Mouse (Mus musculus) spleen, adult 2 months (tissue): ENCODE measurements around the gene Samsn1. TPM values are rescaled to one million over a fixed set of nuclear protein-coding genes. Genes with fewer than 3 reads are reported as not detected.

Source experiments
- DNase-seq, 2 experiments: peaks; one replicate each; pipeline versions ENCODE4 v3.0.0 to v3.0.0-alpha.2; 2012 to 2021; ENCODE audit warnings: low spot score in 2 of 2, low read depth in 1 of 2
- H3K27ac ChIP-seq: fragments of 200-500 bp; 2 replicates; pipeline ENCODE4 v1.5.1; 2012; ENCODE audit warnings: low read length, inconsistent platforms; ENCODE audit not compliant: insufficient read depth
- H3K27me3 ChIP-seq: fragments of 200-500 bp; 2 replicates; pipeline ENCODE4 v1.6.1; 2012; ENCODE audit warnings: mild to moderate bottlenecking, moderate library complexity, low read length, inconsistent platforms; ENCODE audit not compliant: control insufficient read depth, insufficient read depth
- H3K36me3 ChIP-seq: fragments of 200-500 bp; 2 replicates; pipeline ENCODE4 v1.6.1; 2012; ENCODE audit warnings: mild to moderate bottlenecking, low read length, inconsistent platforms; ENCODE audit not compliant: control insufficient read depth, insufficient read depth
- H3K4me1 ChIP-seq: fragments of 200-500 bp; 2 replicates; pipeline ENCODE4 v1.6.1; 2011; ENCODE audit warnings: inconsistent platforms; ENCODE audit not compliant: control insufficient read depth, insufficient read depth, insufficient read length
- H3K4me3 ChIP-seq: fragments of 200-500 bp; 2 replicates; pipeline ENCODE4 v1.5.1; 2011; ENCODE audit warnings: mild to moderate bottlenecking, inconsistent platforms; ENCODE audit not compliant: insufficient read depth, insufficient read length; ENCODE audit errors: extremely low read depth
- CTCF ChIP-seq: fragments of 200-500 bp; IDR thresholded peaks from 2 replicates; pipeline ENCODE4 v1.5.1; 2011; ENCODE audit warnings: mild to moderate bottlenecking, inconsistent platforms; ENCODE audit not compliant: insufficient read depth, insufficient read length, insufficient replicate concordance; ENCODE audit errors: extremely low read depth
- POLR2A ChIP-seq: fragments of 200-500 bp; IDR thresholded peaks from 2 replicates; pipeline ENCODE4 v1.6.1; 2011; ENCODE audit warnings: low read depth, low read length, inconsistent platforms
- WGBS: fragments of 180-500 bp; shearing (Covaris S2); methylation state at CpG from one replicate; pipeline ENCODE4 v1.1.7; 2018; 5-methylcytosine and 5-hydroxymethylcytosine counted together
- polyA plus RNA-seq: library from polyadenylated mRNA; depleted of rRNA; stranded (reverse); fragments of >200 nt; gene quantifications from 2 replicates; pipeline ENCODE4 v1.2.3, GENCODE M21; 2012

Gene Samsn1
- polyA plus RNA-seq, 1 experiment: 6.2 TPM

GRCm38 (mm10) chr16:75903028-75903427, 119.1 kb downstream of the Samsn1 start:
- Histone ChIP-seq H3K4me3 (no peak overlapping the region), H3K27me3 (no peaks in the 10 kb centered on the region), H3K27ac (no peak overlapping the region), H3K36me3 (peaks cover 4% of the 10 kb centered on the region; the same call in 1 of the 2 replicates), H3K4me1 (peaks cover 3% of the 10 kb centered on the region)
- TF ChIP-seq POLR2A (no peak), CTCF (no peak)
- DNase-seq: no peak
- 43% methylated on average over 3 of the region's 3 CpGs for WGBS

DNA sequence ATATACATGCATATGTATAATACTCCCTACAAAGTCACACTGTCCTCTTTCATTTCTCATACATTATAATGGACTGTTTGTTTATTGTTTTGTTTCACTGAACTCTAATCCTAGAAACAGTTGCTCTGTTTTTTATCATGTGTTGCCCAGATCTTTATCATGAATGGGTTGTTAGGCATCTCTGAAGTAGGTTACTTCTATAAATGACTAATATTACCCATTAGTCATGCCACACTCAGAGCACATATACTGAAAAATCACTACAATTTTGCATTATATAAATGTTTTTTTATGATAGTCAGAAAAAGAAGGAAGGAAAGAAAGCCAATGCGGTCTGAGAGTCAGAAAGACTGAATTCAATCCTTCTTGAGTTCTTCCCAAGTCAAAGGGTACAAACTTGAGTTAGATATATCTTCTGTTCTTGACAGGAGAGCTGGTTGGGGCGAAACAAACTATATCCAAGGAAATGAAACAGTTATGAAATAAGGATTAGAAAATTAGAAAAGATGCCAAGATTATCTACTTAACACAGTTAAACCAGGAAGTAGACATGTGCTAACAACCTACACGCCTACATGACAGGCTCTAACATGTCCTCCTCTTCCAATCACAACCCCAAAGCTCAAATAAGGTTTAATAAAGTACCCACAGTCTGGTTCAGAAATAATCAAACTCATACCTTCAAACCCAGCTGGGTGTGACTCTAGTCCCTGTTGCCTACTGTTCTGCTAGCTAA, 122.0 kb downstream of the Samsn1 start:
- 88% methylated on average over 3 of the region's 3 CpGs for WGBS
- no peak for TF ChIP-seq CTCF
- no peak for TF ChIP-seq POLR2A
- DNase-seq: no peak

GRCm38 (mm10) chr16:75897828-75898367, 124.2 kb downstream of the Samsn1 start:
- H3K4me1 ChIP-seq: peaks cover 4% of the 10 kb centered on the region
- DNase-seq: no peak
- no peak for TF ChIP-seq POLR2A
- no peak for TF ChIP-seq CTCF
- 81% methylated on average over 4 of the region's 4 CpGs for WGBS
- H3K27ac ChIP-seq: no peak overlapping the region
- no peak overlapping the region for H3K4me3 ChIP-seq
- H3K27me3 ChIP-seq: no peaks in the 10 kb centered on the region
- peaks cover 4% of the 10 kb centered on the region; the same call in 1 of the 2 replicates for H3K36me3 ChIP-seq

More for the DNA sequence above, 122.0 kb downstream of the Samsn1 start:
- peaks cover 4% of the 10 kb centered on the region; the same call in 1 of the 2 replicates for H3K36me3 ChIP-seq
- no peak overlapping the region for H3K27ac ChIP-seq
- H3K4me1 ChIP-seq: peaks cover 3% of the 10 kb centered on the region
- H3K27me3 ChIP-seq: no peaks in the 10 kb centered on the region
- no peak overlapping the region for H3K4me3 ChIP-seq

GRCm38 (mm10) chr16:75894263-75894901, 127.7 kb downstream of the Samsn1 start:
- no peaks in the 10 kb centered on the region for H3K36me3 ChIP-seq
- no peak for DNase-seq
- no peaks in the 10 kb centered on the region for H3K27me3 ChIP-seq
- no peak overlapping the region for H3K27ac ChIP-seq
- WGBS: 82% methylated on average over 5 of the region's 5 CpGs
- TF ChIP-seq CTCF (no peak), POLR2A (no peak)
- H3K4me1 ChIP-seq: peaks cover 2% of the 10 kb centered on the region; the same call in 1 of the 2 replicates
- H3K4me3 ChIP-seq: no peak overlapping the region

GRCm38 (mm10) chr16:75893470-75893869, 128.6 kb downstream of the Samsn1 start:
- 63% methylated on average over 1 of the region's 1 CpGs for WGBS
- no peak overlapping the region for H3K27ac ChIP-seq
- H3K4me3 ChIP-seq: no peak overlapping the region
- DNase-seq: no peak
- H3K27me3 ChIP-seq: no peaks in the 10 kb centered on the region
- TF ChIP-seq CTCF (no peak), POLR2A (no peak)
- peaks cover 2% of the 10 kb centered on the region; the same call in 1 of the 2 replicates for H3K4me1 ChIP-seq
- H3K36me3 ChIP-seq: no peaks in the 10 kb centered on the region

- no peak overlapping the region for H3K4me3 ChIP-seq
- H3K4me1 ChIP-seq: peaks cover 2% of the 10 kb centered on the region; the same call in 1 of the 2 replicates
- no peak for TF ChIP-seq CTCF
- H3K36me3 ChIP-seq: peaks cover 1% of the 10 kb centered on the region; the same call in 1 of the 2 replicates
- 73% methylated on average over 6 of the region's 6 CpGs for WGBS
- H3K27ac ChIP-seq: no peak overlapping the region
- no peaks in the 10 kb centered on the region for H3K27me3 ChIP-seq
- DNase-seq: no peak
These were observed 132.9 kb downstream of the Samsn1 start for GRCm38 (mm10) chr16:75889081-75889646.
